Mouse (Mus musculus): ENCODE results near the gene Rab7b.
A peak's percentile ranks its signal among the peaks of the same experiment; 100 is the strongest.

The Rab7b gene

DNA sequence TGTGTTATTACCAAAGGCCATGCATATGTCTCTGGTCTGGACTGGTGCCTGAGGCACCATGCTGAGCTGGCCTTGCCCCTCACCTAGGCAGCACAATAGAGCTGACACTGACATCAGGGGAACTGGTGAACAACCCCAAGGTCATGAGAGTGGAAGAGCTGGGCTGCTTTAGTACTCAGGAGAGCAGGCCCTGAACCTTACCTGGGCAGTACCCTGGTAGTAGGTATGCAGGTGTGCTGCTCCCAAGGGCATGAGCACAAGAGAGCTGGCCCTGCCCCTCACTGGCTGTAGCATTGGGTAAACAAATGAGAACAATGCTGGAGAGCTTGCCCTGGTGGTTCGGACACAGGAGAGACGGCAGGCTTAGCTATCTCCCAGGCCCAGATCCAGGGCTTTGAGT, 6.8 kb downstream of the Rab7b start:
- DNase-seq (ENCODE audit: extremely low spot score), result no peak

DNA sequence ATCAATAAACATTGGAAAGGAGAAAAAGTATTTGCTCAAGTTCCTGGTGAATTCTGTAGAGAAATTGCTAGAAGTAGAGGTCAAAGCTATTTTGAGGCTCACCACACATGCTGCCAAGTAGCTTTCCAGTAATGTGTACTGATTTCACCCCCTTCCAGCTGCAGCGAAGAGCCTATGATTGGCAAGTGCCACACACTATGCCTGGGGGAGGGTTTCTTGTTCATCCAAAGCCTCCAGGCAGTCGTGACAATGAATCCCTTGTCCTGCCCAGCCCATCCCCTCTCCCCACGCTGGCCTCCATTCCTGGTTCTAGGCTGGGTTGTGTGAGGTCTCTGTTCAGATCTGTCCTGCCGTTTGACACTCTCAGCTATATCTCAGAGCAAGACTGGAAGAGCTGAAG, 7.8 kb downstream of the Rab7b start:
- no peak for DNase-seq (ENCODE audit: extremely low spot score)

DNA sequence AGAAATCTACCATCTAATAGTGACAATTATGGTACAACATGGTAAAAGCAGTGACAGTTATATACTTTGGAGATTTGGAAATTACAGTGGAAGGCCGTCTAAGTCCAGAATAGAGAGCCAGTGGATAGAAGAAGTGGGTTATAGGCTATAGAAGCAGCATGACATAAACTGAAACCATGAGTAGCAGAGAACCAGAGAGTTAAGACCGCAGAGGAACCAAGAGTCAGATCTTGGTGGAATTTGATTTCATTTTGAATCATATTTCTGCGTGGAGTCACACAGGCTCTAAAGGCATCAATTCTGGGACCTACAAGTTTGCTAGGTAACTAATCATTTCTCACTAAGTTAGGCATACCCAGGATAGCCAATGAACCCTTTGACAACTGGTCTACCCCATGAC, 10.3 kb downstream of the Rab7b start:
- no peak for DNase-seq (ENCODE audit: extremely low spot score)

DNA sequence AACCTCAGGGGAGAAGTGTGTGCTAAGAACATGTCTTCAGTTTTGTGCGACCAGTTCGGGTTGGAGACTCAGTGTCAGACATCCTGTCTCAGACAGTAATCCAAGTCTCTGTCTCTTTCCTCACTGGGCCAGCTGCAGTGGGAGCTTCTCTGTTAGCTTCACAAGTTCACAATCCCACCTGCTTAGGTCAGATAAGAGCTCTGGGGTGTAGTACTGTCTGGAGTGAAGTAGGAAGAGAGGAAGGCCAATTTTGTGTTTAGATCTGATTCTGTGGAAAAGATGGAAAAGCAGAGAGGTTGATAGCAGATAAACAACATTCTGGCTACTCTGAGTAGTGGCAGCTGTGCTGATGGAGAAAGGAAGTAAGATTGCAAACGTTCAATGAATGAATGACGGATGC, 11.1 kb downstream of the Rab7b start:
- DNase-seq (ENCODE audit: extremely low spot score), result no peak

DNA sequence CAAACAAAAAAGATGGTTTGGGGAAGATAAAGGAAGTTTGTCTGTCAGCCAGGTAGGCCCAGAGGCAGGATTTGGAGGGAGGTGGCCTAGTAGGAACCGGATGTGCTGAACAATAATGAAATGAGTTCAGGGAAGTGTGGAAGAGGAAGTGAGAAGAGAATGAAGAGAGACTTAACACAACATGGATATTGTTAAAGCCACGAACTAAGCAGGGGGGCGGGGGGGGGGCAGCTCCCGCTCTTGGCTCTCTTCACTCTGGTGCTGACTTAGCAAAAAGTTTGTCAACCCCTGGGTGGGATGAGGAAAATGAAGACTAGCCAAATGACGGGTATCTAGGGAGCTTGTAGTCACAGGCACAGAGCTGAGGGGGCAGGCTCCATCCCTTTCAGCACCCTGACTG, 12.0 kb downstream of the Rab7b start:
- DNase-seq (ENCODE audit: extremely low spot score), result no peak

GRCm38 (mm10) chr1:131701391-131701790, 12.9 kb downstream of the Rab7b start:
- DNase-seq (ENCODE audit: extremely low spot score), result no peak

DNA sequence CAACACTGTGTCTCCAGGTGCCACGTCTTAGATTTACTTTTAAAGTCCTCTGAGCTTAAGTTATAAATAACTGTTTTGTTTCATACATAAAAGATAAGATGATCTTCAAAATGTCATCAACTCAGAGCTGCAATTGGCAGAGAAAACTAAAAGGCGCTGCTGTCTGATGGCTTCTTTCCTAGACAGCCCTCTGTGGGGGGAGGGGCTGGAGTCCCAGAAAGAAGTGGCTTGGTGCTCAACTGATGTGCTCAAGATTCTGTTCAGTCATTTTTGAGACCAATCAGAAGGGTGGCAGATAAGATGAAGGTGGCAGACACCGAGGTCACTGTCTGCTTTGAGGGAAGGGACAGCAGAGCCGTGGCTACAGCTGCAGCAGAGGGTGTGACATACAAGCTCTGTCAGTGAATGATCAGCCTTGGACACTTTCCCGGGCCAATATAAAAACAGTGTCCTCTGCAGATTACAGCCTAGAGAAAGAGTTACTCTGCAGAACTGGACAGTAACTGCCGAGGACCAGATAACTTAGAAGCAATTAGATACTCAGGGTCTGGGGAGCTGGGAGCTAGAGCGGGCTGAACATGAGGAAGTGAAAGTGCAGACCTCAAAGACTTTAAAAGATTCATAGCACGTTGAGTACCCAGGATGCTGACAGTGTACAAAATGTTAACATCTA, 13.7 kb downstream of the Rab7b start:
- no peak for DNase-seq (ENCODE audit: extremely low spot score)

DNA sequence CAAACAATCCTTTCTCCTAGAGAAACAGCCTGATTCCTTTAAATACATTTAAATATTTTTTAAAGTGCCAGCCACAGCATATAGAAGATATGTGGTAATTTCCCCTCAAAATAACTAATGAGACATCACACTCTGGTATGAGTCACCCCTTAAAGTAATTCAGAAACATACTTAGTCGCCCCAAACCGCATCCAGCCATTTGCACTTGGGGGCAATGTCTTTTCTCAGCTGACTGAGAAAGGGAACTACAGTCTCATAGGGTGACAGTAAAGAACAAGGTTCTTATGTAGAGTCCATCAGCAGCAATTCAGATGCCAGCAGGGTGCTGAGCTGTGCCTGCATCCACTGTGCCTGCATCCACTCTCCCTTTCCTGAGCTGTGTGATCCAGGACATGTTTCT, 15.0 kb downstream of the Rab7b start:
- DNase-seq (ENCODE audit: extremely low spot score), result no peak

DNA sequence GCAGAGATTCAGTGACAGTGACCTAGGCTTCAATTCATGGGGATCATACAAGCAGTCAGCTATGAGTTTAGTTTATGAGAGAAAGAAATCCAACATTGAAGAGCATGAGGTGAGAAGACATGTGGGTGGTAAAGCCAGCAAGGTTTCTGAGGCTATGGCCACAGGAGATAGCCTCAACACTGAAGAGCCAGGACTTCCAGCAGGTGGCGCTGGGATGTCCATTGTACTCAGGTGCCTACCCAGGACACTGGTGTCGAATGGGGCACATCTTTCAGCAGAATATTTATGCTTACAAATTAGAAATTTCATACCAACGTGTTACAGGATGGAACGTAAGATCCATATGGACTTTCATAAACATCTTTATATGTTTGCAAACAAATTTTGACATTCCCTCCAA, 19.8 kb downstream of the Rab7b start:
- no peak for DNase-seq (ENCODE audit: extremely low spot score)

DNA sequence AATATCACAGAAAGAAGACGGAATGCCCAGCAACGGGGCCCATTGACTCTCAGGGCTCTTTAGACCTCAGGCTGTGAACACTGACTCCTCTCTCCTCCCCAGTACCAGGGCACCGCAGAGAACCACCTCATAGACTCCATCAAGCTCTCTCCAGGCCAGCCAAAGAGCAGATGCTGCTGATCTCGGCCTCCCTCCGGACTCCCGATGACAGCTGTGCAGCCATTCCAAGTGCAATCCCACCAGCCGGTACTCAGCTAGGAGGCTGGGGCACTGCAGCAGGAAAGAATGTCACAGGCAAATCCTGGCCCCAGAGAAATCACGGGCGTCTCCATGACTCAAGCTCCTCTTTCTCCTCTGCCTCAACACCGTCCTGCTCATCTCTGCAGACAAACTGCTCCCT, 23.0 kb downstream of the Rab7b start:
- no peak for DNase-seq (ENCODE audit: extremely low spot score)

DNA sequence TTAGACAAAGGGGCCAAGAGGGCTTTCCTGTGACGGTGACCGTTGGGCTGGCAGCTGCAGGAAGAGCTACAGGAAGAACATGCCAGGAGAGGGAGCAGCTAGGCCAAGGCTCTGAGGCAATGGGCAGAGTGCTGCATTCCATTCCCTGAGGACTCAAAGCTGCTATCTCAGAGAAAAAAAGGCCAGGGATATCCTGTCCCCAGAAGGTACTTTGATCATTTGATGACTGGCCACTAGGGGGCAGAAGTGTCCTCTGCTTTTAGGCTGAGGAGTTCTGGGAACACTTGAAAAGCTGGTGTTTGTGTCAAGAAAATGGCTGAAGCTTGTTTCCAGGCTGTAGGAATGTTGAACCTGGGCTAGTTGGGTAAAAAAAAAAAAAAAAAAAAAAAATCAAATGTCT, 23.9 kb downstream of the Rab7b start:
- peak; percentile 77 for DNase-seq (ENCODE audit: extremely low spot score)

- no peak for DNase-seq (ENCODE audit: extremely low spot score)
These were observed 26.2 kb downstream of the Rab7b start for GRCm38 (mm10) chr1:131714388-131715337.

- DNase-seq (ENCODE audit: extremely low spot score), result no peak
These were observed 30.6 kb downstream of the Rab7b start for GRCm38 (mm10) chr1:131718952-131719694.

GRCm38 (mm10) chr1:131721989-131722388, 33.5 kb downstream of the Rab7b start:
- no peak for DNase-seq (ENCODE audit: extremely low spot score)

DNA sequence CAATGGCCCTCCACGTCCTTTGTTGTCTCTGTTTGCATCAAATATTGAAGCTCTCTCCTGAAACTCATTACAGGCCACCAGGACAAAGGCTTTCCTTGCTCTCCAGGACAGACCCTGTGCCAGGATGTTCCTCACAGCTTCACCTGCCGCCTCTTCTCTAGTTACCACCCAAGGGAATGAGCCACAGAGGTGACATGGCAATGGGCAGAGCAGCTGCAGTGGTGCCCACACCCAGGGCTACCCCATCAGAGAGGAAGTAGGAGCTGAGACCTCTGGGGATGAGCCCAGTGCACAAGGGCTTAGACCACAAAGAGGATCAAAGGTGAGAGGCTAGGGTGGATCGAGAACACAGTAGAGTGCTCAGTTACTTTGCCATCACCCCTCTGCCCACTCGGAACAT, 35.1 kb downstream of the Rab7b start:
- no peak for DNase-seq (ENCODE audit: extremely low spot score)

GRCm38 (mm10) chr1:131726586-131726985, 38.1 kb downstream of the Rab7b start:
- DNase-seq (ENCODE audit: extremely low spot score), result no peak

GRCm38 (mm10) chr1:131730639-131731437, 42.3 kb downstream of the Rab7b start:
- DNase-seq (ENCODE audit: extremely low spot score), result no peak

DNA sequence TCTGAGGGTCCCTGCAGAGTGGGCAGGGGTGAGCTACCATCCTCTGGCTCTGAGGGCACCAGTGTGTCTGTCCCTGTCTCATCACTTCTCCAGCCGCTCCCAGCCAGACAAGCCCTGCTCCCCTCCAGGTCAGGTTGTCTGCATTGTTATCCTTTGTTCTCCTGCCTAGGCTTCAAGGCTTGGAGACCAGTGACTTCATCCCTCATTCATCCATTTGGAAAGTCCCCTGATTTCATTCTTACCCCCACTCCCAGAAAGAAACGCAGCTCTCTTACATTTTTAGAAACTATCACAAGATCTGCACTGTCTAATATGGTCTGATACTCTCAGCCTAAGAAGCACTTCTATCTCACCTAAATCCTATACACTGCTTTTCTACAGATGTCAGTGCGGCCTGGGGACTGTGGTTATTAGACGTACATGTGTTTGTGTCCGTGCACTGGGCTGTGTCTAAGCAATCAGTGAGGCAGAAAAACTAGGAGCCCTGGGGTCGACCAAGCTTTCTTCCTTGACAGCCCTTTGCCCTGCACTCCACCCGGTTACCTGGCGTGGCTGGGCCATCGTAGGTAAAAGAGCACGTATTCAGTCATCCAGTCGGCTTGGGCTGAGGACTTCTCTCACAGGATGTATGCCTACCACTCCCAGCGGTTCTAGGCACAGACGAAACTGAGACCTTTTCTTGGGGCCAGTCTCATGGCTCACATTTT, 45.1 kb downstream of the Rab7b start:
- no peak for DNase-seq (ENCODE audit: extremely low spot score)

- no peak for DNase-seq (ENCODE audit: extremely low spot score)
These were observed 46.3 kb downstream of the Rab7b start for GRCm38 (mm10) chr1:131734657-131735273.

DNA sequence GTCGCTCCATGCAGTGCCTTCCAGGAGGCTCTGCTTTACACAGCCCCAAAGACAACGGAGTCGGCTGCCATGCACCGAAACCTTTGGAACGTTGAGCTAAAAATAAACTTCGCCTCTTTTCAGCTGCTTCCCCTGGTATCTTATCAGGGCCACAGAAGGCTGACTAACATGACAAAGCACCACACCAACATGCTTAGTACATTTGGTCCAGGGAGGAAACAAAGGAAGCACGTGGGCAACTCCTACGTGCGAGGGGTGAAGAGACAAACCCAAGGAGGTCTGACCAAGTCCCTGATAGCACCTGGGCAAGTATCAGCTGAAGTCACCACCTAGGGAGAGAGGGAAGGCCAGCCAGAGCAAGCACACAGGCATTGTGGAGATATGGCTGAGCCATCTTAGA, 48.0 kb downstream of the Rab7b start:
- DNase-seq (ENCODE audit: extremely low spot score), result no peak

DNA sequence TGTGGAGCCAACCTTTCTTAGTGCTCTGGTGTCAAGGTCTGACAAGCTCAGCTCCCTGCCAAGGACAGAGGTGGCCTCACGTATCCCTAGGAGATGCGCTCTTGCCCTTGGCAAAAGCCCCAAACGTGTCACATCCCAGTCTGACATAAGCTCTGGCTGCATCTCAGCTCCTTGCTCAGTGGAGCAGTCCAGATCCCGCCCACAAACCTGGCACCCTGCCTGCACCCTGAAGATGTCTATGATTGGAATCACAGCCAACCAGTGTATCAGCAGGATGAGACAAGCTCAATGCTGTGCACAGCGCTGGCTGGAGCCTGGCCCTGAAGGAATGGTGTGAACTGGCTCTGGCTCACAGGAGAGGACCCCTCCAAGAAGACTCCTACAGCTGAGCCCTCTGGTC, 48.8 kb downstream of the Rab7b start:
- no peak for DNase-seq (ENCODE audit: extremely low spot score)
